Mouse (Mus musculus) erythroblast, embryonic 14.5 days (primary cell): Measurements from ENCODE around the gene Plxdc2.

Experiments used
- GATA1 ChIP-seq: IDR thresholded peaks from 2 replicates; pipeline ENCODE4 v1.6.1; 2012; ENCODE audit warnings: low read length, inconsistent platforms, mixed read lengths
- TAL1 ChIP-seq: IDR thresholded peaks from 3 replicates; pipeline ENCODE4 v1.6.1; 2012; ENCODE audit warnings: low read length, inconsistent platforms, mixed read lengths

DNA sequence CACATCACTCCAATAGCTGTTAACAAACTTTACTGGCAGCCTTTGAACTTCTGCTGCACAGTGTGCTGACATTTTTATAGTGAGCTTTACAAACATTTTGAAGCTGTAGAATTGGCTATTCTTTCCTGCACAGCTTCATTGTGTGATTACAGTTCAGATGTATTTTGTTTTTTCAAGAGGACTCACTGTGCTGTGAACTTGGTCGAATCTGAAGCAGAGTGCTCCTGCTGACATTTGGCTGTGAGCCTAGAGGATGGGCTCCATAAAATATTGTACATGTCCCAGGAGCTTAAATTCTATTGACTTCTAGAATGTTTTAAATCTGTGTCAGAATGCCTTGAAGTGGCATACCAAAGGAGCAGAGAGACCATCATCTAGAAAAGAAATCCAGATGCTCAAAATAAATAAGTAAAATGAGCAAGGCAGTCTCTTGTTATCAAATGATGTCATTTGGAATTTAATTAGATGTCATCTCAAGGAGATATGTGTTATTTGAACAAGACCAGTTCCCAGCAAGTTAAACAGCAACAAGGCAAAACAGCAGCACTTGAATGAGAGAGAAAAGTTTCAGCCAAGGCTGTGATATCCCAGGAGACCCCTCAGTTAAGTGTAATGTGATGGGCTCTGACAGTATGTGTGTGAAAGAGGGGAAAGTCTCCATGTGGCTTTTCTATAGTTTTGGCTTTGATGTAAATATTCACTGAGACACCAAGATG, 417.5 kb downstream of the Plxdc2 start:
- TF ChIP-seq GATA1 (no peak), TAL1 (no peak)
